Mouse (Mus musculus): ENCODE measurements around the gene Clec5a.
"Not testable (repeated sequence)": the region's sequence is repeated elsewhere in the genome, so short reads cannot be mapped to it uniquely, and the experiment has no call there.

GRCm38 (mm10) chr6:40598546-40598945 is 12.9 kb upstream of the Clec5a start:
- not testable (repeated sequence) for TF ChIP-seq EP300, CTCF (IDR thresholded peaks at IDR 0.05)

All from lung, postnatal 0 days (tissue).